Mouse (Mus musculus): ENCODE measurements around the gene Cacnb3. TPM values are rescaled to one million over a fixed set of nuclear protein-coding genes. Genes with fewer than 3 reads are reported as not detected.
A peak's percentile ranks its signal among the peaks of the same experiment; 100 is the strongest.

The Cacnb3 gene
- total and polyA plus RNA-seq, 2 experiments from 2014 or later = 5.7 to 19.4 TPM

DNA sequence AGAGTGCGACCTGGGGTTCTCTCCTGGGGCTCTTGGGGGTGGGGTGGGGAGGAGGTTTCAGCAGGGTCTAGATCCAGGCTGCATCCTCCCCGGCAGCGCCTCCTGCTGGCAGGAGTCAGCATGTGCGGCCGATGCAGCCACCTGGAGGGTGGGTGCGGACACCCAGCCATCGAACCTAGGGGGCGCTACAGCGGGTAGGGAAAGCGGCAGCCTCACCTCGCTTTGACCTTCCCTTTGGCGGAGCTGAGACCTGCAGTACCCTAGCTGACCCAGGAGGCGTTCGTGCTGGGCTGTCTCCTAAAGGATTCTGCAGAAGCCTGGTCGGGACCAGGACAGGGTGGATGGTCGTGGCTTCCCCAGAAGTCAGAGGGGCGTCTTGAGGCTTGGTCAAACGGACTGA, 853 bp downstream of the Cacnb3 start:
- ATAC-seq (ENCODE audit: insufficient read depth, low read depth) (peak; percentile 47), DNase-seq (ENCODE audit: low spot score) (peak; percentile 79)
- H3K27me3 ChIP-seq (ENCODE audit: control insufficient read depth, insufficient read depth, low read length) = peaks cover 58% of the 10 kb centered on the region
- H3K4me1 ChIP-seq (ENCODE audit: control insufficient read depth, insufficient read depth) = peaks cover 18% of the 10 kb centered on the region
- TF ChIP-seq CTCF (IDR thresholded peaks at IDR 0.05; ENCODE audit: low read depth) (peak; percentile 78), EP300 (IDR thresholded peaks at IDR 0.05; ENCODE audit: low read depth) (no peak)
- H3K4me3 ChIP-seq (ENCODE audit: low read depth, low read length) = peak overlapping the region; percentile 36
- peak overlapping the region; percentile 63 for H3K4me2 ChIP-seq (ENCODE audit: low read depth, low read length)
- H3K9me3 ChIP-seq (replicated peaks; ENCODE audit: control insufficient read depth, low read length) = no peaks in the 10 kb centered on the region
- H3K9ac ChIP-seq (replicated peaks; ENCODE audit: low read depth, low read length) = no peak overlapping the region
- 2% methylated on average over 18 of the region's 18 CpGs for WGBS
- no peak overlapping the region for H3K27ac ChIP-seq (ENCODE audit: low read depth)
- no peaks in the 10 kb centered on the region for H3K36me3 ChIP-seq (replicated peaks; ENCODE audit: control insufficient read depth, insufficient read depth, low read length)

DNA sequence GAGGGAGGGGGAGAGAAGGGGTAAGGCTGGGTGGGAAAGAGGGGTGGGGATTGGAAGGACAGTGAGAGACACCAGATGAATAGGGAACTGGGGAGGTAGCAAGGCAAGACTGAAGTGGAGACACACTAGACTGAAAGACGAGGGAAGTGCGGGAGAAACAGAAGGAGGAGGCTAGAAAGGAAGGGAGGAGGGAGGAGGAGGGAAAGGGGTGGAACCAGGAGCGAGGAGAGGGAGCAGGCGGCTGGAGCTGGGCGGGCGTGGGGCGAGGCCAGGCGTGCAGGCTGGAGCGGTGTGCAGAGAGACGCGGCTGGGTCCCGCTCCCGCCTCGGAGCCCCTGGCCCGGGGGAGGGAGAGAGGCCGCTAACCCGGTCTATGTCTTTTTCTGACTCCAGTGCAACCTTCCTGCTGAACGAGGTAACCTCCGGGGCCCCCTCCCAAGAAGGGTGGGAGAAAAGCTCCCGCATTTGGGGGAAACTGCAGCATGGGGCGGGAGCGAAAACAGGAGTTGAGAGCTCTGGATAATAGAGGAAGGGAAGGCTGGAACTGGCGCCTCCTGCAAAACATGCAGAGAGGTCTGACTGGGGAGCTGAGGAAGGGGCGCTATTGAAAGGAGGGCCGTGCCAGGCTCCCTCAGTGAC, 1.6 kb downstream of the Cacnb3 start:
- no peak overlapping the region for H3K9ac ChIP-seq (replicated peaks; ENCODE audit: low read depth, low read length)
- peaks cover 58% of the 10 kb centered on the region for H3K27me3 ChIP-seq (ENCODE audit: control insufficient read depth, insufficient read depth, low read length)
- 2% methylated on average over 25 of the region's 25 CpGs for WGBS
- H3K4me1 ChIP-seq (ENCODE audit: control insufficient read depth, insufficient read depth) = peaks cover 18% of the 10 kb centered on the region
- no peaks in the 10 kb centered on the region for H3K9me3 ChIP-seq (replicated peaks; ENCODE audit: control insufficient read depth, low read length)
- TF ChIP-seq CTCF (IDR thresholded peaks at IDR 0.05; ENCODE audit: low read depth) (no peak), EP300 (IDR thresholded peaks at IDR 0.05; ENCODE audit: low read depth) (no peak)
- H3K27ac ChIP-seq (ENCODE audit: low read depth) = no peak overlapping the region
- DNase-seq (ENCODE audit: low spot score) (no peak), ATAC-seq (ENCODE audit: insufficient read depth, low read depth) (peak; percentile 35; the same call in 1 of the 2 replicates)
- H3K4me3 ChIP-seq (ENCODE audit: low read depth, low read length) = peak overlapping the region; percentile 36
- H3K4me2 ChIP-seq (ENCODE audit: low read depth, low read length) = peak overlapping the region; percentile 63
- no peaks in the 10 kb centered on the region for H3K36me3 ChIP-seq (replicated peaks; ENCODE audit: control insufficient read depth, insufficient read depth, low read length)

DNA sequence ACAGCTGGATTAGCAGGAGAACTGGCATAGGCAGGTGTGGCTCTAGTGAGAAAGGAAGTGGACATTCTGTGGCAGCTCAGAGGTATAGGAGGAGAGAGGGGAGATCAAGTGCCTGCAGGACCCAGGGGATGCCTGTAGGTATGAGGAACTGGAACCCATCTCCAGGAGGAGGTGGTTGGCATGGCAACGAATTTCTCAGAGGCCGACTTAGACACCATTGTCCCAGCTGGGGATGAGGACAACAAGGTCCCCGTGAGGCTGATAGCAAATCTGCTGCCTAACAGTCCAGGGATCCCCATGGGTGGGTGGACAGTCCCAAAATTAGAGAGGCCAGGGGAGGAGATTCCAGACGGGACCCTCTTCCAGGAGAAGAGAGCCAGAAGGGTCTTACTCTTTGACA, 2.3 kb downstream of the Cacnb3 start:
- no peak overlapping the region for H3K27ac ChIP-seq (ENCODE audit: low read depth)
- peaks cover 58% of the 10 kb centered on the region for H3K27me3 ChIP-seq (ENCODE audit: control insufficient read depth, insufficient read depth, low read length)
- 8% methylated on average over 4 of the region's 4 CpGs for whole genome bisulfite sequencing
- peaks cover 18% of the 10 kb centered on the region for H3K4me1 ChIP-seq (ENCODE audit: control insufficient read depth, insufficient read depth)
- DNase-seq (ENCODE audit: low spot score) (no peak), ATAC-seq (ENCODE audit: insufficient read depth, low read depth) (no peak)
- no peaks in the 10 kb centered on the region for H3K36me3 ChIP-seq (replicated peaks; ENCODE audit: control insufficient read depth, insufficient read depth, low read length)
- peak overlapping the region; percentile 63 for H3K4me2 ChIP-seq (ENCODE audit: low read depth, low read length)
- no peak overlapping the region for H3K9ac ChIP-seq (replicated peaks; ENCODE audit: low read depth, low read length)
- TF ChIP-seq EP300 (IDR thresholded peaks at IDR 0.05; ENCODE audit: low read depth) = no peak
- no peak for TF ChIP-seq CTCF (IDR thresholded peaks at IDR 0.05; ENCODE audit: low read depth)
- peak overlapping the region; percentile 36 for H3K4me3 ChIP-seq (ENCODE audit: low read depth, low read length)
- H3K9me3 ChIP-seq (replicated peaks; ENCODE audit: control insufficient read depth, low read length) = no peaks in the 10 kb centered on the region

DNA sequence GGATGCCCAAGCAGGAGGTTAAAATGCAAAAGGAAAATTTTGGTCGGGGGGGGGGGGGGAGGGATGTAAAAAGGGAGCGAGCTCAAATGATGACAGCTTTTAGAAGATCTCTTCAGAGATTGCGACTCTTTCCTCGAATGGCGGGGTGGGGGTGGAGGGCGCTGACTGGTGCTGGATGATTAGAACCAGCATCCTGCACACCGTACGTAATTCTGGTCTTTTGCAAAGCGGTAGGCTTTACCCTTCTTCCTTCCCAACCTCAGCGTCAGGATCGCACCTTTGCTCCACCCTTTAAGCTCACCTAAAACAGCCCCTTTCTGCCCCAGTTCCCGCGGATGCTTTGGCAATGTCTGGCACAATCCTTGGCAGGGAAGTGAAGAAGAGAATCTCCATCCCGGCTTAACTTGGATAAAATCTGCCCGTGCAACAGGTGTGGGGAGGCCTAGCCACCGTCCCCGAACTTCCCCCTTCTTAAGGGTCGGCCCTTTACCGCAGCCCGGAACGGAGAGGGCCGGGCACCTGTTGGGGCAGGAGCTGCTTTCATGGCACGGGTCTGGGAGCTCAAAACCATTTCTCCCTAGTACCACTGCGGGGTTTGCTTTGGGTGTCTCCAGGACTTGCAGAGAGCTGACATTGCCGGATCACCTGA, 3.3 kb downstream of the Cacnb3 start:
- TF ChIP-seq EP300 (IDR thresholded peaks at IDR 0.05; ENCODE audit: low read depth) = no peak
- TF ChIP-seq CTCF (IDR thresholded peaks at IDR 0.05; ENCODE audit: low read depth) = no peak
- Histone ChIP-seq H3K36me3 (replicated peaks; ENCODE audit: control insufficient read depth, insufficient read depth, low read length) (no peaks in the 10 kb centered on the region), H3K4me1 (ENCODE audit: control insufficient read depth, insufficient read depth) (peaks cover 18% of the 10 kb centered on the region), H3K27ac (ENCODE audit: low read depth) (no peak overlapping the region), H3K27me3 (ENCODE audit: control insufficient read depth, insufficient read depth, low read length) (peaks cover 54% of the 10 kb centered on the region), H3K9me3 (replicated peaks; ENCODE audit: control insufficient read depth, low read length) (no peaks in the 10 kb centered on the region), H3K4me2 (ENCODE audit: low read depth, low read length) (peak overlapping the region; percentile 89), H3K4me3 (ENCODE audit: low read depth, low read length) (peak overlapping the region; percentile 68), H3K9ac (replicated peaks; ENCODE audit: low read depth, low read length) (peak overlapping the region; percentile 58; the same call in 1 of the 2 replicates)
- WGBS = under 1% methylated on average over 24 of the region's 25 CpGs
- ATAC-seq (ENCODE audit: insufficient read depth, low read depth) = no peak
- DNase-seq (ENCODE audit: low spot score) = no peak

DNA sequence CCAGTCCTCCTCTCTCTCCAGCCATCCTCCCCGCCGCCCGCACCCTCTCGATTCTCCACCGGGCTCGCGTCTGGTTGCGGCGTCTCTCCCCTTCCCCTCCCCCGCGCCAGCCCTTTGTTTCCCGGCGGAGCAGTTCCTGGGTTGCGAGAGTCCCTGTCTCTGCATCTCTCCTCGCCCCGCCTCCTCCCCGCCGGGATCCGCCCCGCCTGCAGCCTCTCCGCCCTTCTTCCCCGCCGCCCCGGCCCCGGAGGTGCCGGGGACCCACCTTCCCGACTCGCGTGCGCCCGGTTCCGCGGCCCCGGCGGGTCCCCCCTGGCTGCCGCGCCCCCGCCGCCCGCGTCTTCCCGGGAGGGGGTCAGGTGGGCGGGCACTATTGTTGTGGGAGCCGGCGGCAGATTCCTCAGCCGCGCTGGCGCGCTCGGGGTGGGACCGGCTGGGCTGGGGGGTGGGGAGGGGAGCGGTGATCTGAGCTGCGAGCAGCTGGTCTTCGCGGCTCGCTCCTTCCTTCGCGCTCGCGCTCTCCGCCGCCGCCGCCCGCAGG, 4.0 kb downstream of the Cacnb3 start:
- H3K27ac ChIP-seq (ENCODE audit: low read depth) = 0 out of 2 replicates have a peak overlapping the region, but pooled peaks have one; percentile 35
- H3K36me3 ChIP-seq (replicated peaks; ENCODE audit: control insufficient read depth, insufficient read depth, low read length) = no peaks in the 10 kb centered on the region
- DNase-seq (ENCODE audit: low spot score) (no peak), ATAC-seq (ENCODE audit: insufficient read depth, low read depth) (peak; percentile 38)
- peak overlapping the region; percentile 89 for H3K4me2 ChIP-seq (ENCODE audit: low read depth, low read length)
- peaks cover 50% of the 10 kb centered on the region for H3K27me3 ChIP-seq (ENCODE audit: control insufficient read depth, insufficient read depth, low read length)
- 2% methylated on average over 28 of the region's 65 CpGs for WGBS
- H3K9ac ChIP-seq (replicated peaks; ENCODE audit: low read depth, low read length) = peak overlapping the region; percentile 58
- TF ChIP-seq CTCF (IDR thresholded peaks at IDR 0.05; ENCODE audit: low read depth) = no peak
- no peak for TF ChIP-seq EP300 (IDR thresholded peaks at IDR 0.05; ENCODE audit: low read depth)
- H3K4me3 ChIP-seq (ENCODE audit: low read depth, low read length) = peak overlapping the region; percentile 68
- H3K9me3 ChIP-seq (replicated peaks; ENCODE audit: control insufficient read depth, low read length) = no peaks in the 10 kb centered on the region
- H3K4me1 ChIP-seq (ENCODE audit: control insufficient read depth, insufficient read depth) = peaks cover 14% of the 10 kb centered on the region

Data from heart, postnatal 0 days (tissue).